Mouse (Mus musculus) mammary gland, adult 2 months (tissue): ENCODE results near the gene Pole2. TPM values are rescaled to one million over a fixed set of nuclear protein-coding genes. Genes with fewer than 3 reads are reported as not detected.

Source experiments
- polyA plus RNA-seq: library from polyadenylated mRNA; depleted of rRNA; stranded (reverse); fragments of >200 nt; gene quantifications from 2 replicates; pipeline ENCODE4 v1.2.3, GENCODE M21; 2012; ENCODE audit warnings: low replicate concordance; rRNA removed

Pole2 gene
- 2.3 and 5.6 TPM in 2 replicates for polyA plus RNA-seq

DNA sequence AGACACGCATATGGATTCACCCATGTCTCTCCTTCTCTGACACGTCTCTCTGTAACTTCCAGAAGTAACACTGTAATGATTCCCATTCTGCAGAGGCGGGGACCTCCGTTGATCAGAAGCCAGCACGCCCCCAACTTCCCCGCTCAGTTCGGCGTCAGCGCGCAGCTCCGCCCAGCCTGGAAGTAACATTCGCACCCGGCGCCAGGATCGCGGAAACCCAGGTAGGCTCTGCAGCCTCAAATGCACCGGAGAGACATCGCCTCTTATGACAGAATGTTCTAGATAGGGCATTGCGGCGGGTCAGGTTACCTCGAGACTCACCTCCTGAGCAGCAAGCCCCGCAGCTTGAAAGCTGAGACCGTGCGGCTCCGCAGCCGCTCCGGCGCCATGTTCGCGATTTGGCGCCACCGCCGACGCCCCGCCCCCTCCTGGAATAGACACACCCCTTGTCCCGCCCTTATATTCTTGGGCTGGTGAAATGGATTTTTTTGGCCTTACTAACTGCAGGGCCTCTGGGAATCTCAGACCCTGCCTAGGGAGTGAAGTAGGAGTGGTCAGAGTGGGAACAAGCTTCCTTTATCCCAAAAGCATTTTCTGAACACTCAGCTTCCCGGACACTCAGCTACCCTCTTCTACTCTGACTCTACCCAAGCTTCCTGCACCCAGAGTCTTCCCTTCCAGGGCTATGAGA lies at the start of gene Pole2:
TSS of gene Pole2 (minus strand) at position 420 of the 691 bp plus-strand sequence.

DNA sequence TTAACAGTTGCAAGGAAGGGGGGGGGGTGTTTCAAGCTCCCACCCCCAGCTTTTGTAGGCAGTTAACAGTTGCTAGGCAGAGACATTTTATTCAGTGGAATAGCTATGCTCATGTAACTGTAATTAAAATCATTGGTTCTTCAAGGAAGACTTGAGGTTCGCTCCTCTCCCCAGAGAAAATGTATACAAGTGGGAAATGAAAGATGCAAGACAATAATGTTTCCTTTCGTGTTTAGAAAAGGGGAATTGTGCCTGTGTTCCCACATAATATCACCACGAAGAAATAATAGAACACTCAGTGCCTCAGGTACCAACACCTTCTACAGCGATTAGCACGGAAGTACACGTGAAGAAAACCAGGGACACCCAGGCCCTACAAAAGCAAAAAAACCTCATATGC lies 12.9 kb upstream of the Pole2 start, which contains the start of gene Klhdc1:
TSS of gene Klhdc1 (plus strand) at position 301 of the 400 bp plus-strand sequence.

DNA sequence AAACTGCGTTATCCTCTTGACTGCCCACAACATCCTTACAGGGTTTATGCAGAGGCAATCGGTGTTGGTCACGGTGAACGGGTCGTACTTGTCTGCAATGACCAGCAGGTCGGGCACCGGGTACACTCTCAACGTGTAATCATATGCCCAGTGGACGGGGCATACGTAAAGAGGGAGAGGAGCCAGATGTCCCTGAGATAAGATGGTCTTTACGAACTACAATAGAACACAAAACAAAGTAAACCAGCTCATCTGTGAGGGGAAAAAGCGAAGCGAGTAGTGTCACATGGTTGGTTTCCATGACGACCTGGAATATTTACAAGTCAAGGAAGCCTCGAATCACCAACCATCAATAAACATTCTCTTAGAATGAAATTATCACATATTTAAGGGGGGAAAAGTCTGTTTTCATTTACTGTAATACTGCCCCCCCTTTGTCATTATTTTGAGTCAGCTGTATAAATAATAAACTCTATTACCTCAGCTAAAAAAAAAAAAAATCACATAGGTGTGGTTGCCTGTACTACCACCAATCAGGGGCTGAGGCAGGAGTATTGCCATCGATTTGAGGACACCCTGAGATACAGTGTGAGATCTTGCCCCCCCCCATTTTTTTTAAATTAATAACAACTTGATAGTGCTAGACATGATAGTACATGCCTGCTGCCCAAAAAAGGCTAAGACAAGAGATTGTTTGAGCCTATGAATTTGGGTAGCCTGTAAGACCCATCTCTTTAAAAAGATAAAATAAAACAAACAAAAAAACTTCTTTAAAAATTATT lies 23.8 kb downstream of the Pole2 start, which contains the start of gene Gm49384:
TSS of gene Gm49384 (minus strand) at position 216 of the 782 bp plus-strand sequence.

DNA sequence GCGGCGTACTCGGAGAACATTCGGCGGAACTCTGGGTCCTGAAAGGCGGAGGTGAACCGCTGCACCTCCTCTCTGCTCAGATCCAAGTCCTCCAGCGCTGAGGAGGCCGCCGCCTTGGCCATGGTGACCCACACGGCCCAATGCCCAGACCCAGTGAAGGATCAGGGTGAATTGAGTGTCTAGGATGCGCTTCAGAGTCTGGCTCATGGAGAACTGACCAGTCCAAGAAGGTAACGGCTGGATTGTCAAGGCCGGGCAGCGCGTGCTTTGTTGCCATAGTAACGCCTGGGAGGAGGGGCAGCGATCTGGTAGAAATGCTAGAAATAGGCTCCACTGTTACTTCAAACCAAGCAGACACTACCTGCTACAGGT lies 29.8 kb downstream of the Pole2 start, which contains the start of gene Dnaaf2:
TSS of gene Dnaaf2 (minus strand) at position 266 of the 372 bp plus-strand sequence.

DNA sequence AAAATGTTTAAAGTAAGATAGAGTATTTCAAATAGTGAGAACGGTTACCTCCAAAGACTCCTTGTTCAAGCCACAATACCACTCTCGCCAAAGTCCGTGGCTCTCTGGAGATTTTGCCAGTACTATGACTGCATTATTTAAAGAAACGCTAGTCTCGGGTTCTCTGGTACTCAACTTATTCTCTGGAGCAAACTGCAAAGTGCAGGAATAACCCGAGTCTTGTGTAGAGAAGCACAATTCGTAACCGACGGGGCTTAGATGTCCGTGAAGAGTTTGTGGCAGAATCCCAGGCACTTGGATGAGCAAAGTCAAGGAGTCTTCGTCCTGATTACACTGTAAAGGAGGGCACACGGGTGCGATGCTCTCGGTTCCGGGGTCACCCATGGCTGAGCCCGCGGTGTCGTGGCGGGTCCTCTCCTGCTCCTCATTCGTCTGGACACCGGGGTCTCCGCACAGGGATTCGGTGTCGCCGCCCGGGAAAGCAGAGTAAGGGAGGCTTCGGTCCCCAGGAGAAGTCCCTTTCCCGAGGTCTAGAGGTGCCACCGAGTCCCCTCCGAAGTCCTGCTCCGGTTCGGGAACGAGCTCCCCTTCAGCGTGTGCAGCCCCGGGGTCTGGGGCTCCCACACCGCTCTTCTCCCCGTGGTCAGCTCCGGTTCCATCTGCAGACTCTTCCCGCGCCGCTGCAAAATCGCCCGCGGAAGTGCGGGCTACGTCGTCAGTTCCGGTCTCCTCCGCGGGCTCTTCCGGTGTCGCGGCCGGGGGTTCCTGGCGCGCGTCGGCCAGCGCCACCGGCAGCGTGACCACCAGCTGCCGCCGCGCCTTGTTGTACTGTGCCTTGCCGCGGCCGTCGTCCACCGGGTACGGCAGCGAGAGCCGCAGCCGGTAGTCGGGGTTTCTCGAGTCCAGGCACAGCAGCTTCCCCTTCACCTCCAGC lies 31.3 kb downstream of the Pole2 start, which contains the start of gene Gm49383:
TSS of gene Gm49383 (minus strand) at position 661 of the 934 bp plus-strand sequence.

DNA sequence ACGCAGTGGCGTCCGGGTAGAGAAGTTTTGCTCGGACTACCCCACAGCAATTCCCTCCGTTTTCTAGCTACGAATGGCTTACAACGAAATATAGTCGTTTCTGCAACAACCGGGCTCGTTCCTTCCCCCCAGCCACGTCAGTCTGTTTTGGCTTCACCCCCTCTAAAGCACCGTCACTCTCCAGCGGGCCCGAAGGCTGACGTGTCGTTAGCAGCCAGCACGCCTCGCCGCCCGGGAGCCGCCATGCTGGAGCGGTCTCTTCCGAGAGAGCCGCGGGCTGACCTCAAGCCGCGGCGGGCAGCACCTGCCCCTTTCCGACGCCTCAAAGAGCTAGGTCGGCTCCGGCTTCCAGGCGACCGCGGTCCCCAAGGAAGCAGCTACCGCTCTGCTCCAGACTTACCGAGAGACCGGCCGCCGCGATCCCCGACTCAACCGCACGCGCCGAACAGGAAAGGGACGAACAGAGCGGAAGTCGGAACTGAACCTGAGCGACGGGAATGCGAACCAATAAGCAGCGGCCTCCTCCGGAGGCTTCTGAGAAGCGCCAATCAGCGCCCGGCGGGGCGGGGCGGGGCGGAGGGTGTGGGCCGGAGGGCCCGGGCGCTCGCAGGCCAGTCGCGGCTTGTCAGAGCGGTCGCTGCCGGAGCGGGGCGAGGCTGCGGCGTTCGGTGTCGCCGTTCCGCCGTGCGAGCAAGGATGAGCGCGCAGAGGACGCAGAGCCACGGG lies 44.2 kb downstream of the Pole2 start, which contains the start of the genes Rpl36al and Mgat2:
TSS of gene Rpl36al (minus strand) at position 501 of the 726 bp plus-strand sequence.
TSS of gene Mgat2 (plus strand) at position 575 of the 726 bp plus-strand sequence.

DNA sequence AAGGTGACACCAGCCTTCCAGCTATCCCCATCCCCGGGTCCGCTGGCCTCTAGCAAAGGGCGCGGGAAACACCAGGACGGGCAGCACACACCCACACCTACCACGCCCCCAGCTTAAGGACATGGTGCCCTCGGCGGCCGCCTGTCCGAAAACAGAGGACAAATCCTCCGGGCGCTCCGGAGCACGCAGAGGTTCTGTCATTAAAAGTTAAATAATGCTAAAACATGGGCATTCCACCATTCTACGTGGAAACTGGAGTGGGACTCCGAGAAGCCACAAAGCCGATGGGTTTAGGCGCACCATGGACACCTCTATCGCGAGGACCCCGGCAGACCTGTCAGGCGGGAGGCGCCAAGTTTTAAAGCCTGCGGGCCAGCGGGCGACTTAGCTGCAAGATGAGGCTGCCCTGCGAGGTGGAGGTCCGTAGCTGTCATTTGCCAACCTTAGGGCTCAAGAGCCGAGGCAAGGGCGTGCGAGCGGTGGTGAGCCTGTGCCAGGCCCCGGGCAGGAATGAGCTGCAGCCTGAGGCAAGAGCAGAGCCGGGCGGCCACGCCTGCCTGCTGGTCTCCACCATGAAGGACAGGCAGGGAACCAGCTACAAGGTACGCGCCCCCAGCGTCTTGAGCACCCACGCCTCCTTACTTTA lies 59.4 kb downstream of the Pole2 start, which contains the start of gene Lrr1:
TSS of gene Lrr1 (plus strand) at position 354 of the 646 bp plus-strand sequence.

DNA sequence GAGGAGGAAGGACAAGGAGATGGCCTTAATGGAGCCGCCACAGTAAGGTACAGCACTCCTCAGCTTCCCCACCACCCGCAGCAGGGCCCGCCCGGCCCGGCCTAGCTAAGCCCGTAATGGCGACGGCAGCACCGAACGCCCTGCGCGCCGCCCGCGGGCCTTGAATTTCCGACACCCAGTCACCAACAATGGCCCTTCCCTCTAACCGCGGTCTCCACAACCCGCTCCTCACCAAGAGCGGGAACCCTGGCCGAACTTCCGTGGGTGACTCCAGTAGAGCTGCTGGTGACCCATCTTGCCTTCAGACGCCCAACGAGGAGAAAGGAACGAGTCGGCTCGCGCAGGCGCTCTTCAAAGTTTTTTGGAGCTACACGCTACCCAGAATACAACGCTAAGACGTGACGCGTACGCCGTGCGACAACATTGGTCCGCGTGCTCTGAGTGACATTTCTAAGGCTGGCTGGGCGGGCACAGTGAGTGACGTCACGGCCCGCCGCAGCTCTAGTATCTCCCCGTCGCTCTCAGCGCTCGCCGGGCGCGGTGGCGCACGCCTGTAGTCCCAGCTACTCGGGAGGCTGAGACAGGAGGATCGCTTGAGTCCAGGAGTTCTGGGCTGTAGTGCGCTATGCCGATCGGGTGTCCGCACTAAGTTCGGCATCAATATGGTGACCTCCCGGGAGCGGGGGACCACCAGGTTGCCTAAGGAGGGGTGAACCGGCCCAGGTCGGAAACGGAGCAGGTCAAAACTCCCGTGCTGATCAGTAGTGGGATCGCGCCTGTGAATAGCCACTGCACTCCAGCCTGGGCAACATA lies 69.0 kb downstream of the Pole2 start, which contains the start of gene Rps29:
TSS of gene Rps29 (minus strand) at position 422 of the 813 bp plus-strand sequence.

Other genes starting within 250 kb of the Pole2 start
- gene Rps29, start 69.0 kb downstream of the Pole2 start, polyA plus RNA-seq, result 1,350 and 1,796 TPM in 2 replicates
- 0.11 and 1.0 TPM in 2 replicates for gene Lrr1, start 59.4 kb downstream of the Pole2 start, polyA plus RNA-seq
- gene Rpl36al, start 44.1 kb downstream of the Pole2 start, polyA plus RNA-seq, result 59.4 and 77.1 TPM in 2 replicates
- 14.8 and 22.5 TPM in 2 replicates for gene Mgat2, start 44.0 kb downstream of the Pole2 start, polyA plus RNA-seq
- 2.9 and 3.3 TPM in 2 replicates for gene Gm49383, start 31.1 kb downstream of the Pole2 start, polyA plus RNA-seq
- 0.93 and 0.97 TPM in 2 replicates for gene Dnaaf2, start 29.8 kb downstream of the Pole2 start, polyA plus RNA-seq
- 0.16 TPM in 1 of 2 replicates, not detected in the other for gene Gm49384, start 23.9 kb downstream of the Pole2 start, polyA plus RNA-seq
- gene Klhdc1, start 13.0 kb upstream of the Pole2 start, polyA plus RNA-seq, result 1.5 and 4.8 TPM in 2 replicates
- 35.6 and 52.1 TPM in 2 replicates for gene Klhdc2, start 68.5 kb upstream of the Pole2 start, polyA plus RNA-seq
- 2.2 and 6.0 TPM in 2 replicates for gene Nemf, start 129.0 kb upstream of the Pole2 start, polyA plus RNA-seq
- gene Arf6, start 144.0 kb upstream of the Pole2 start, polyA plus RNA-seq, result 69.2 and 273 TPM in 2 replicates
- 1.3 and 6.8 TPM in 2 replicates for gene Gm9887, start 144.3 kb upstream of the Pole2 start, polyA plus RNA-seq